Mouse (Mus musculus) olfactory bulb, adult 2 months (tissue): Measurements from ENCODE around the gene Chil5.

Experiments
- CTCF ChIP-seq: fragments of 200-500 bp; IDR thresholded peaks from 2 replicates; pipeline ENCODE4 v1.5.1; 2012; ENCODE audit warnings: low read depth, mild to moderate bottlenecking, low read length, moderate library complexity; ENCODE audit not compliant: insufficient read depth
- POLR2A ChIP-seq: fragments of 200-500 bp; IDR thresholded peaks from 2 replicates; pipeline ENCODE4 v1.6.1; 2012; ENCODE audit warnings: mild to moderate bottlenecking, low read depth, low read length, moderate library complexity; ENCODE audit not compliant: insufficient read depth

DNA sequence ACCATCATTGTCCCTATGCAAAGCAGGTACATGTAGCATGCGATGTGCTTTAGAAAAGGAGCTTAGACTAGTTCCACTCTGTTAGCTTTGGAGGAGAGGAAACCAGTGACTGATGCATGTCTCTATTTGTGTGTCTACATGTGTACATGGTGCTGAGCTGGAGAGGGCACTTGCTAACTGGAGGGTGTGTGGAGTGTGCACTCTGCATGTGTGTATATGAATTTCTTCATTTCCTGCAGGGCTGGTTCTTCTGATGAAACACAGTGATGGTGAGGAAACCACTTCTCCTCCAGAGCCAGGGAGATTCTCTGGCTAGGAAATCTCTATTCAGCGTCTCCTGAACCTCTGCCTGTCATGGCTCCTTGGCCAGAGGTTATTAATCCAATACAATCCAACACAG, 58.4 kb downstream of the Chil5 start:
- TF ChIP-seq POLR2A (no peak), CTCF (no peak)
